Mouse (Mus musculus): Measurements from ENCODE around the gene Dnajc25.

The Dnajc25 gene

DNA sequence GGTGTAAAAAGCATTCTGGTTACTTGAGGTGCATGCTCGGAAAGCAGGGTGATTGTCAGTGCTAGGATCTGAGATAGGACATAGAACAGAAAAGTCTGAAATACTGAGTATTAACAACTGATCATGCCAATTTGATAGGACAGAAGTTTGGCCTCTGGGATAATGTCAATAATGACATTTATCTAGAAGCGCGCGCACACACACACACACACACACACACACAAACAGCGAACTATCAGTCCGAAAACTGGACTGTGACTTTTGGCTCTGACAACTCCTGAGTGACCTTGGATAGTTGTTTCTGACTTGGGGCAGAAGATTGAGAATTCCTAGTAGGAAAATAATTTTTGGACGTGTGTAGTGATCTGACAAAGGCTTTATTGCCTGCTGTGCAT, 8.9 kb downstream of the Dnajc25 start:
- no peak for DNase-seq (ENCODE audit: low read depth, low spot score)

DNA sequence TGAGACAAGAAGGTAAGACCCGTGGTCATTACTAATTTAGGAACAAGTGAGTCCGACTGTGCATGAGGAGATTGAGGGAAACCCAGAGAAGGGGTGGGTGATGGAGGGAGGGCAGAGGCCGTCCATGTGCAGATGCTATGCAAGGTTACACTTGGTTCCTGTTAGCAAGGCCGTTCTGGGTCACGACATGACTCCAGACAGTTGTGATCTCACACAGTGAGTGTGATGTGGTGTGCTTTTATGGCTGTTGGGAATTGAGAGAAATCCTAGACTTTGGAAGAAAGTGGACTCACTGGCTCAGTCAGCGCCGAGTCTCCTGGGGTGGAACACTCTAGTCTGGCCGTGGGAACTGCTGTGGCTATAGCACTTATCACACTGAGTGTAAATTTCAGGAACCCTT, 11.3 kb downstream of the Dnajc25 start:
- no peak for DNase-seq (ENCODE audit: low read depth, low spot score)

DNA sequence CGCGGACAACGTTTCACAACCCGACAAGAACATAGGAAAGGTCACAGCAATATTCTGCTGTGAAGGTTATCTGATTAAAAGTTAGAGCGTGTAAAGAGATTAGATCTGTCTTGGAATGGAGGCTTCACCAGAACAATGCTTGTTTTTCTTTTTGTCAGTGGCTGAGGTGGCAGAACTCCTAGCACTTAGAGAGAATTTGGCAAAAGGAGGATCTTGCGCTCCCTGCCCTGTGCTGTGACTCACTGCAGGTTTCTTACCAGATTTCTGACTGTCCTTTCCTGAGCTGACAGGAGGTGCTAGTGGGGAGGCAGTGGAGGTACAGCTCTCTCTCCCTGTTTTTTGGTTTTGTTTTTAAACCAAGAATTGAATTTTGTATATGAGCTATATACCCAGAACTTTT, 12.2 kb downstream of the Dnajc25 start:
- DNase-seq (ENCODE audit: low read depth, low spot score), result peak; percentile 70

DNA sequence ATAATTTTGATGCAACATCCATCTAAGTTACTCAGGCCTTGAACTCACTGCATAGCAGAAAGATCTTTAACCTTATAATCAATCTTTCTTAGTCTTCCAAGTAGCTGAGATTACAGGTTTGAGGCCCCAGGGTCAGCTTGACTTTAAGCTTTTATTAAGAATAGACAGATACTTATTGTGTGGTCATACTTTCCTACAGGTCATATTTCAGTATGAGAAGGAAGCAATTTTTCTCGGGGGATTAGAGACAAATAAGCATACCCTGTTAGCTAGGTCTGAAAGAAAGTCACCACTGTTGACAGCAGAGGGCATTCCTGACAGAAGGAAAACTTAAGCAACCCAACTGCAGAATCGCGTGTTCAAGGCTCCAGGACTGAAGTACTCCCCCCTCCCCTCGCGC, 13.1 kb downstream of the Dnajc25 start:
- no peak for DNase-seq (ENCODE audit: low read depth, low spot score)

DNA sequence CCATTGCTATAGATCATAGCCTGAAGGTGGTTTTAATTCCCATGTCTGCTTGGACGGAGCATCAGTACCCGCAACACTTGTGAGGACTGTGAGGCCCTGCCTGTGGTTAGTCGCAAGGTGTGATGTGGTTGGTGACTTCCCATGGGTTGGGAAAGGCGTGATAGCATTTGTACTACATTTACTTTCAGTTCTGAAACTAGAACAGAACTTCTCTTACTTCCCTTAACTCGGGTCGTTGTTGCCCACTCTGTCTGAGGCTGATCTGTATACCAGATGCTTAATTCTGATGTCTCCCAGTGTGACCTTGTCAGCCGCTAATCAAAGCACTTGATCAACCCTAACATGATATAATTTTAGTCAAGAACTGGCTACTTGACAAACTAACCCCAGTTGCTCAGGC, 14.3 kb downstream of the Dnajc25 start:
- no peak for DNase-seq (ENCODE audit: low read depth, low spot score)

DNA sequence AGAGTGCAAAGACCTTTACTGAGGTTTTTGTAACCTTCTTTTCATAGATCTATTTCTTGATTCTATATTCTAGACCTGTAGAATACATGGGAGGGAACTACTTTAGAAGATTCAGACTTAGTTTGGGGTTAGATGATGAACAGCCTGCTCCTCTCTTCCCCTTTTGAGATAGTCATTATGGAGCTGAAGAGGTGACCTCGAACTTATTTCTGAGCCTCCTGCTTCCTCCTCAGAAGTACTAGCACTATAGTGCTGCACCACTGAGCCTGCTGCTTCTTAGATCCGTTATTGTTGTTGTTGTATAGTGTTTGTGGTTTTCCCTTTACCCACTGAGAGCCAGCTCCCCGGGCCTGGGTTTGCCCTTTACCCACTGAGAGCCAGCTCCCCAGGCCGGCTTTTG, 14.8 kb downstream of the Dnajc25 start:
- DNase-seq (ENCODE audit: low read depth, low spot score), result no peak

DNA sequence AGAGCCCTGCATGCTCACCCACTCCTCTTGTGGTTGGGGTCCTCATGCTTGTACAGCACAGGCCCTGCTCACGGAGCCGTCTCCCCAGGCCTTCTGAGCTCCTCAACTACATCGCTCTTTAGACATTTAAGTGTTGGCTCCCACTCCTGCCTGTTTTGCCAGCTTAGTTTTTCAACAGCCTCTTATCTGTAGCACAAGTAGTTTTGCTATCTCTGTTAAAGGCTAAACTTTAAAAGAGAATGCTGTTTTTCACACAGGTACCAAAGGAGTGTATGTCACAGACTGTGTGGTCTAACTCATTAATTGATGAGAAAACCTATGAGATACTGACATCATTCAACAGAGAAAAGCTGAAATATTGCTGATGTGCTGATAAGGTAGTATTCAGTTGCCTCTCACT, 16.6 kb downstream of the Dnajc25 start:
- DNase-seq (ENCODE audit: low read depth, low spot score), result no peak

DNA sequence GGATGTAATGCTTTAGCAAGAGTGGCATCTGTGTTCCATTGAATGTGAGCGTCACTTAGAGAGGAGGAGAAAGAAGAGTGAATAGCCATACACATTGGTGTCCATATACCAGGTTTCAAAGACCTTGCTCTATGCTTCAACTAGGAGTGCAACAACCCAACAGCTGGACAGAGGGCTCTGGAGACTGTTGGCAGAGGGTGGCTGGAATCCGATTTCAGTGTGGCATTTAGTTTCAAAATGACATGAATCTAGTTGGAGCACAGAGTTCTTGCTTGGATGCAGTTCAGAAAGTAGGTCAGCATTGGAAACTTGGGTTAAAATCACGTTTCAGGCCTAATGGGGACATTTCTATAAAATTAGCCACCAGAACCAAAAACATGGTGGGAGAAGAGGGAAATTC, 20.3 kb downstream of the Dnajc25 start:
- DNase-seq (ENCODE audit: low read depth, low spot score), result no peak

DNA sequence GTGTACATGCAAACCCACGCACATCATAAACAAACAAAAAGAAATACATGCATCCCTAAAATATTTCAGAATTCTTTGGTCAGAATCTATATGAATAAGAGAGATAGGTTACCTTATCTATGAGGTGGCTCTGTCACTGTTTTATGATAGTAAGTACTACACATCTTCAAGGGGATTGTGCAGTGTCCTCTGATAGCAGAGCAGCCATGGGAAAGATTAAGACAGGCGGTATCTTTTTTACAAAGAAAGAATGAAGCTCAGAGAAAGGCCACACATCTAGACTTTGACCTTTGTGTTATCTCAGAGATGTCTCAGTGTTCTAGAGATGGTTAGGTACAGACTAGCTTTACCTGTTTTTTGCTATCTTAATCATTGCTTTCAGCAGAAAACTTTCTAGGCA, 22.1 kb downstream of the Dnajc25 start:
- DNase-seq (ENCODE audit: low read depth, low spot score), result no peak

DNA sequence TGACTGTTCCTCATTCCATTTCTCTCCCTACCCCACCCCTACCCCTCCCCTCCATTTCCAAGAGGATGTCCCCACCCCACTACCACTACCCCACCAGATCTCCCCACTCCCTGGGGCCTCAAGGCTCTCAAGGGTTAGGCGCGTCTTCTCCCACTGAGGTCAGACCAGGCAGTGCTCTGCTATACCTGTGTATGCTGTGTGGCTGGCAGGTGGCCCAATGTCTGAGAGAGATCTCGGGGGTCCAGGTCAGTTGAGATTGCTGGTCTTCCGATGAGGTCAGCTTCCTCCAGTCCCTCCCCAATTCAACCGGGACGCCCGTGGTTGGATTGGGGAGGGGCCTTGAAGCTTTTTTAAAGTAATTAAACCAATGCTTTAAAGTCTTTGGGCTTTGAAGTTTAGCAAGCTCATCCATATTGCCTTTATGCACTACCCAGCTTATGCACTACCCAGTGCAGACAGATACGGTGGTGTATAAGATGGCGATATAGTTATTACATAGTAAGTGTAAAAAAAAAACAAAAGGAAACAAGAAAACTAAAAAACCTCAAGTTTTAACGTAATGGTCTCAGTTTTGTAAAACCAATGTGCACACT, 39.6 kb downstream of the Dnajc25 start:
- DNase-seq (ENCODE audit: low read depth, low spot score), result no peak

DNA sequence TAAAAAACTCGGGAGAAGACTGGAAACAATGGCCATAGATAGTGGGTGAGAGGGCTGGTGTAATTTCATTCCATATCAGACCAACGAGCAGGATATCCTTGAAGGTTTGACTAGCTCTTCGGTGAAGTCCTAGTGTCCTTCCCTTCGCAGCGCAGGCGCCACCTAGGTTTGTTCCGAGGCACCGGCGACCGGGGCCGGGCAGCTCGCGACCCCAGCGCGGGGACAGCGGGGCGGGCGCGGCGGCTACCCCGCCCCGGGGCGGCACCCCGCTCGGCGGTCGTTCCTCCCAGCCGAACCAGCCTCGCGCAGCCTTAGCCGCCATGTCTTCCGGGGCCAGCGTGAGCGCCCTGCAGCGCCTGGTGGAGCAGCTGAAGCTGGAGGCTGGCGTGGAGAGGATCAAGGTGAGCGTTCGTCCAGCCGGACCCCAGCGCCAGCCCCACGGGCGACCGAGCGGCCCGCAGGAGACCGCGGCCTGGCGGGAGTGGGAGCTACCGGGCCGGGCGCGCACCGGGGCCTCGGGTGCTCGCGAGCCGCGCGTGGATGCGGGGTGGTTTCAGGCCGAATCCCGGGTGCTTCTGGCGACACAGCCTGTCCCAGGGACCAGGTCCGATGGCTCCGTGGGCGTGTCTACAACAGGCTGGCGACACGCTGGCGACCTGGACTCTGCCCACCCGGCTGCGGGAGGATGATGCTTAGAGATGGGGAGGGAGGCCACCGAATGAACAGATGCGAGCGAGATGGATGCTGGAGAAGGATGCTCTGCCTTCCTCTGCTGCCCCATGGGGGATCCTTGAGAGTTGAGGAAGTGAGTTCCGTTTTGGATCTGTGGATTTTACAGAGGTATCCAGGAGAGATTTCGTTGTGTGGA, 40.3 kb downstream of the Dnajc25 start, which contains the start of gene Gng10:
Gene Gng10 (plus strand): TSS at position 171 of the 868 bp plus-strand sequence.
- DNase-seq (ENCODE audit: low read depth, low spot score), result peak; percentile 79

DNA sequence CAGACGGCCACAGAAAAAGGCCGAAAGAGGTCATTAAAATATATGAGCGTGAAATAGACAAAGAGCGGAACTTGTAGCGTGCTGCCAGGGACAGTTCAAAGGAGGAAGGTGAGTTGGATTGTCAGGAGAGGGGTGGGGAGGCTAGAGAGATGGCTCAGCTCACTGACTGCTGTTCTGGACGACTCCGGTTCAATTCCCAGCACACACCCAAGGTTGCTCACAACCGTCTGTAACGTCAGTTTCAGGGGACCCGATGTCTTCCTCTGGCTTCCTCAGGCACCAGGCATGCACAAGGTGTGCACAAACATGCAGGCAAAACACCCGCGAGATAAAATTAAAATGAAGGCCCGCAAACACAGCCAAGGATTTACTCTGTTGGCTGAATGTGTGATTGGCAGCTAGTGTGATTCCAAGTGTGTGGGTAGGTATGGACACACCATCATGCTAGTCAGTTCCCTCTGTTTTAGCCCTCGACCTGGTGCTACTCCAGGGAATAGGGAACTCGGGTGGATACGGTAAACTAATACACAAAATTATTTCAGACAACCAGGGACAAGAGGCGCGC, 41.0 kb downstream of the Dnajc25 start:
- DNase-seq (ENCODE audit: low read depth, low spot score), result peak; percentile 28

DNA sequence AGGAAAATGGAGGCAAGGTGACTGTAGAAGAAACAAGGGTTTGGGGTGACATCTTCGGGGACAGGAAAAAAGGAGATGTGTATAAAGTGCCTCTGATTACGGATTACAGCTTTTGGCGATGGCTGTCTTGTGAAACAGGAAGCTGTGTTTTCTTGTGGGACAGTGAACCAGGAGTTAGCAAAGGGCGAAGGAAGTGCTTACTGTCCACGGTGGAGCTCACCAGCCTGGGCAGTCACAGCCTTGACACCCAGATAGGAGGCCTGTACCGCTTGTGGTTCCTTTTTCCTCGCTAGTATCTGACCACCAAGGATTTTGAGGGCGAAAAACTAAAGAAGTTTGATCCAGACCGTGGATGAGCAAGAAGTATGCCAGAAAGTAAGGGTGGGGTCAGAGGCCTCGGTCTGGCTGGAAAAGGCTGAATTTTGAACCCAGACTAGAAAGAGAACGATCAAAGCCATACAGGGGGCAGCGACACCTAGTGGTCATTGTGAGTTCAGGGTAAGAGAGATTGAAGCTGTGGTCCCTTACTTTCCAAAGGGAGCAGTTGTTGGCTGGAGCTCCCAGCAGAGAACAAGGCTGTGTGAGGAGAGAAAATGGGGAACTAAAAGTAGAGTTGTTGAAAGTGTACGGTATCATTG, 41.7 kb downstream of the Dnajc25 start:
- DNase-seq (ENCODE audit: low read depth, low spot score), result peak; percentile 88

DNA sequence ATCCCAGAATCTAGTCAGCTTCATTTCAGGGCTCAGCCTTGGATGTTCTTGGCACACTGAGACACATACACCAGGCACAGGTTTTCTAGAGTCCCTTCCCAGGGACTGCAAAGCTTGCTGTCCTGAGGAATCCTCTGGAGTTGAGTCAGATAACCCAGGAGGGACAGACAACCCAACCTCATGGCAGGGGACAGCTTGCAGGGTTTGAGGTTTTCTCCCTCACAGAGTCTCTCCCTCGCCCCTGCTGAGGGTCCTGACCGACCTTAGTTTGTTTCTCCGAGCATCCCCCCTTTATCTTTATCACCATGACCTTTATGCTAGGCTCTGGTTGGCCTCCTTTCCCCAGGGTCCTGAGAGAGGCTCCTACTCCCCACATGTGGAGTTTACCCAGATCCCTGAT, 42.7 kb downstream of the Dnajc25 start:
- no peak for DNase-seq (ENCODE audit: low read depth, low spot score)

DNA sequence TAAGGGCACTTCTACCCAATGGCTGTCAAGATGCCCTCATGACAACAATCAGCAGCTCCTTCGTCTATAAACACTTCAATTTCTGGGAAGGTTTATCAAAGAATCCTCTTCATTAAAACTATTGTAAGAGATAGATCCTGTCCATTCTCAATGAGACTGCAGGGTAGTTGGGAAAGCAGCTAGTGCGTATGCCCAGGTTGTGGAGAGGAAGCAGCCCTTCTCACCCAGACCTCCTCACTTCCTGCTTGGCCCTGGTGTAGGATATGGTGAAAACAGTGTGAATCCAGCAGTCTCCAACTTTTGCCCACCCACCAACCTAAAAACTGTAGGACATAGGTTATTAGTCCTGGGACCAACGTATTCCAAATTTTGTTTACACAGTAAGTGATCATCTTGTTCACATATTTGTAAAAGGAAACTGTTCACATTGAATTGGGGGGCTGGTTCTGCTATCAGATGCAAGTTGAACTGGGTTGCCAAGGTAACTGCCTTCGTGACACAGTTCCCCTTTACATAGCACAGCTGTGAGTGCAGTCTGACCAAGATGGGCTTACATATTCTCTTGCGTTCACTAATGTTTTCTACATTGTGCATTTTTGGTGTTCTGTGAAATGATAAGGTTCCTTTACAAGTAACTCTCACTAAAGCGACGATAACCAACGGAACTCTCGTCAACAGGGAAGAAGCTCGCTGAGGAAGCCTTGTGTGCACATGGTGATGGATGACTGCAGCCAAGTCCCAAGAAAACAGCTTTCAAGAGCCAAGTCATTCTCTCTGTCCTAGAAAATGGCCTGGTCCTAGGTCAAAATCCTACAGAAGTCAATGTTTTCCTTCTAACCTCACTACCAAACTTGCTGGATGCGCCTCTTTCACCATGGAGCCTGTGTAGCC, 45.8 kb downstream of the Dnajc25 start:
- DNase-seq (ENCODE audit: low read depth, low spot score), result peak; percentile 28

DNA sequence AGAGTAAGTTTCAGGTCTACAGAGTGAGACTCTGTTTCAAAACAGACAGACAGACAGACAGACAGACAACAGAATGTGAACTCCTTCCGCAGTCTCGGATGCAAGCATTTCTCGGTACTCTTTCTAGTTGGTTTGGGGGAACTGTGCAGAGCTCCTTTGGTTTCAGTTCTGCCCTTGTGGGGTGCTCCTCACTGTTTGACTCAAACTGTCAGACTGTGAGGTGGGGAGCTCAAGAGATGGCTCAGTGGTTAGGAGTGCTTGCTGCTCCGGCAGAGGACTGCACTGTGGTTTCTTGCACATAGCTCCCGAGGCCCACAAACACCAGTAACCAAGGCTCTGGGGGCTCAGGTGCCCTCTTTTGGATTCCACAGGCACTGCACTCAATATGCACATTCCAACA, 48.2 kb downstream of the Dnajc25 start:
- peak; percentile 29 for DNase-seq (ENCODE audit: low read depth, low spot score)

DNA sequence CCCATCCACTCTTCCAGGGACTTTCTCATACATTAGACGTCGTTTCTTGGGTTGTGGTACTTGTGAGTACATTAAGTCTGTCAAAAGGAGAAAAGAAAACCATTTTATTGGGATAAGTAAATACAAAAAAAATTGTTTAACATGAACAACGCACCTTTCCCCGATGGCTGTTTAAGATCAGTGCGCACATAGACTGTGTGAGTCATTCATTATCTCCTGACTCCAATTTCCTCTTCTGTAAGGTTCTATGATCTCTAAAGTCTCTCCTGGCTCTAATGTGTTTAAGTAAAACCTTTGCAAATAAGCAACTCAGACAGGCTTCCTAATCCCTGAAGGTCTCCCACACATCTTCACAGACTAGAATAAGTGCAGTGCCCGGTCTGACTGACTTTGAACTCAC, 49.0 kb downstream of the Dnajc25 start:
- no peak for DNase-seq (ENCODE audit: low read depth, low spot score)

DNA sequence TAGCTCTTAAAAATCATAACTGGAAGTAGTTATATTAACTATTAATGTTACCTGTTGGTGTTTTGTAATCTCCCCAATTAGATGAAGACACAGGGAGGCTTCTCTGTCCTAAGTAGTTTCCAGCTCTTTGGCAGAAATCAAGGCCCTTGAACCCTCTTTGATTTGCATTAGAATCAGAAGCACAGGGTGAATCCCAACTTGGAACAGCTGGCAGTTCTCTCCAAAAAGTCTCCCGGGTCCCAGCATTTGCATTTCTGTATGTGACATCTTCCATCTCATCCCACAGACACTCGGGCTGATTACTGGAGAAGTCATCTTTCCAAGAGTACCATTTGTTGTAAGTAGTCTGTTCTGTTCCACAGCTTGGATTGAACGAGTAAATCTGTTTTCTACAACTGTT, 52.4 kb downstream of the Dnajc25 start:
- DNase-seq (ENCODE audit: low read depth, low spot score), result no peak

DNA sequence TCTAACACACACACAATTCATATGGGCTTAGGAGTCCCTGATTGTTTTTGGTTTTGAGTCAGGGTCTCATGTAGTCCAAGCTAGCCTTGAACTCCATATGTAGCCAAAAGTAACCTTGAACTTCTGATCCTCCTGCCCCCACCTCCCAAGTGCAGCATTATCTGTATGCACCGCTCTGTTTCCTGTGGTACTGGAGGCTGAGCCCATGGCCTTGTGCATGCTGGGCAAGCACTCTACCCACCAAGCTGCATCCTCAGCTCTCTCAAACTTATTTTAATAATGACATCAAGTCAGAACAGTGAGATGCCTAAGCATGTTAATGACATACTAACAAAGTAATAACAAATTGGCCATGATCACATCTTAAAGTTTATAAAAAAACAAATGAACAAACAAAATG, 56.2 kb downstream of the Dnajc25 start:
- no peak for DNase-seq (ENCODE audit: low read depth, low spot score)

DNA sequence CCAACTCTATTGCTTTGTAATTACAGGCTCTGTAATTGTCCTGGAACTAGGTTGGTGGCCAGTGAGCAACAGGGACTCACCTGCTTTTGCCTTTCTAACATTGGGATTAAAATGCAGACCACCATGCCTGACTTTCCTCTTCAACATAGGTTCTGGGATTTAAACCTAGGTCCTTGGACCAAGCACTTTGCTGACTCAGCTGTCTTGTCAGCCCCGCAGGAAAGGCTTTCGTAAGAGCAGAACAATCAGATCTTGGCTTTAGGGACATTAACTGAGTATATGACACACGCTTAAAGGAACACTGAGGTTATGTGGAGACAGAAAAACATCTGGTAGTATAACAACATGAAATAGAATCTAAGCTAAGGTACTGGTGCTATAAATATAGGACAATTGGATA, 63.1 kb downstream of the Dnajc25 start:
- DNase-seq (ENCODE audit: low read depth, low spot score), result no peak

DNA sequence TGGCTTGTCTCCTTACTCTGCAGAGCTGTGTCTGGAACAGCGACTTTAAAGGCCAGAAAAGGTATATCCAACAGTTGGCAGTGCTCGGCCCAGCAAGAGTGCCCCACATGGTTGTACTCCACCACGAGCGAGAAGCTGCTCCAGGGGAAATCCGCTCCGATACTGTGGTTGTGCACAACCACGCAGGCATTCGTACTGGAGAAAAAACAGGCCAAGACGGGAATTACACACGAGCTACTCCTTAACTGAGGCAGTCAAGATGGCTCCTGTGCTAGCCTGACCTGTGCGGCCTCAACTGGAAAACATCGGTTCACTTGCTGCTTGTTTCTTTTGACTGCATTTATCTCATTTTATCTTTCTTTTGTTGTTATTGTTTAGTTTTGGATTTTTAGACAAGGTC, 67.7 kb downstream of the Dnajc25 start:
- DNase-seq (ENCODE audit: low read depth, low spot score), result no peak

DNA sequence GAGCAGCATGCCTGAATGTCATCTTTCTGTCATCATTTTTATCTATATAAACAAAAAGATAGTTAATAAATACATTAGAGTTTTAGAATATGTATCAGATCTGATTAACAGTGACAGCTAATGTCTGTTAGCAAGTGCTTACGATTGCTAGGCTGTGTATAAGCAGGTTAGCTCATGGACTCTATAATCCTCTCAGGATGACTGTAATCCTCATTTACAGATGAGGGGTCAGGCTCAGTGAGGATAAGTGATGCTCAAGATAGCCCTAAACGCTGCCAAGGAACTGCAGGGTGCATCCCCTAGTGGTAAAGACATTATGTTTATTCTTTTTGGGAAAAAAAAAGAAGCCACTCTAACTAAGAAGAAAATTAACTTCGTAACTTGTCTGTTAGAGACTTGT, 74.4 kb downstream of the Dnajc25 start:
- DNase-seq (ENCODE audit: low read depth, low spot score), result no peak
